8 mouse cellular contexts compared by ENCODE assay signal in the genomic region with DNA sequence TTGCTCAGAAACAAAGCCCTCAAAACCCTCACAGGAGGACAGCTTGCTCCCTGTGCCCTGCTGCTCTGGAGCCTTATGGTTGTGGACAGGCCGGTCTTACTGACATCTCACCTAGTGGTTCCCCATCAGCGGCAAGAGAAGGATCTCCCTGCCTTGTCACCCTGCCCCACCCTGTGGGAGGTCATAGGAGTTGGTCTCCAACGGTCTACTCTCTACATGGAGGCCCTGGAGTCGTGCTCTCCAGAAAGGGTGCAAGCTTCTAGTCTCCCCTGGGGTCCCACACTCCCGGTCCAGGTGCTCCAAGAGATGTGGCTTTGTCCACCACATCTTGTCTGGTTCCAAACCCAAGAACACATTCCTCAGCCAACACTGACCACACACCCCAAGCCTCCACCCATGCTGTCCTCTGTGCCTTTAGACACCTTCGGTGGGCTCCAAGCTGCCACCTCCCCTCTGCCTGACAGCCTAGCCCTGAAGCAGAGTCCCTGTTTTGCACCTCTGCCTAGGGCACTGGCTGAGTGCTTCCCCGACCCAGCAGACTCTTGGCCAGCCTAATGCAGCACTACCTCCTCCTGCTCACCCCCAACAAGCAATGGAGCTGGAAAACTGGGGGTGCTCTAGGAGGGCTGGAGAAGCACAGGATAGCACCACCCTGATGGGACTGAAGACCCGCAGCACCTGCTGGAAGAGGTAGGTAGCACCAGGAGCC. TPM values are rescaled to one million over a fixed set of nuclear protein-coding genes. Genes with fewer than 3 reads are reported as not detected.
DNase-seq lines count a peak whose midpoint lies in the region; ATAC-seq and TF ChIP-seq lines count a peak whose summit lies in the region.

No protein-coding gene starts in this region.

- no peak overlapping the region for H3K27ac ChIP-seq in heart, embryonic 11.5 days (ENCODE audit: low read depth, low read length)
- peak overlapping the region; percentile 98 for H3K27ac ChIP-seq in hindbrain, embryonic 10.5 days
- peak overlapping the region; percentile 90 for H3K27ac ChIP-seq in midbrain, embryonic 13.5 days

- peaks cover 27% of the 10 kb centered on the region for H3K4me1 ChIP-seq in heart, embryonic 11.5 days (ENCODE audit: control insufficient read depth, insufficient read depth, low read length)
- peaks cover 63% of the 10 kb centered on the region for H3K4me1 ChIP-seq in G1E (ENCODE audit: insufficient read depth, low read depth, low read length)
- peaks cover 68% of the 10 kb centered on the region for H3K4me1 ChIP-seq in hindbrain, embryonic 10.5 days (replicated peaks)
- peaks cover 62% of the 10 kb centered on the region for H3K4me1 ChIP-seq in midbrain, embryonic 13.5 days (replicated peaks)

- no peak for DNase-seq in heart, adult 8-10 months (ENCODE audit: low spot score)
- DNase-seq in G1E (ENCODE audit: low spot score): peak; percentile 67
- peak; percentile 23 for DNase-seq in hindbrain, embryonic 10.5 days (ENCODE audit: low spot score)
- no peak for DNase-seq in right cerebral cortex, postnatal 14 days
- no peak for DNase-seq in adrenal gland, adult 2 months
- DNase-seq in embryo, embryonic 10.5 days (ENCODE audit: low spot score): no peak

- H3K27me3 ChIP-seq in heart, embryonic 11.5 days (ENCODE audit: control insufficient read depth, insufficient read depth, low read length): 0 out of 2 replicates have a peak, but pooled peaks cover 8% of the 10 kb centered on the region
- peaks cover 25% of the 10 kb centered on the region for H3K27me3 ChIP-seq in G1E (ENCODE audit: insufficient read depth, low read length)
- H3K27me3 ChIP-seq in hindbrain, embryonic 10.5 days (ENCODE audit: insufficient read depth, poor library complexity, severe bottlenecking): peaks cover 20% of the 10 kb centered on the region
- peaks cover 15% of the 10 kb centered on the region for H3K27me3 ChIP-seq in midbrain, embryonic 13.5 days

- H3K9me3 ChIP-seq in heart, embryonic 11.5 days (replicated peaks; ENCODE audit: control insufficient read depth, low read length): no peaks in the 10 kb centered on the region
- H3K9me3 ChIP-seq in G1E (replicated peaks): no peaks in the 10 kb centered on the region
- no peaks in the 10 kb centered on the region for H3K9me3 ChIP-seq in hindbrain, embryonic 10.5 days
- H3K9me3 ChIP-seq in midbrain, embryonic 13.5 days: no peaks in the 10 kb centered on the region

- peak overlapping the region; percentile 94 for H3K9ac ChIP-seq in heart, embryonic 11.5 days (ENCODE audit: low read depth, low read length)
- H3K9ac ChIP-seq in midbrain, embryonic 13.5 days (replicated peaks): peak overlapping the region; percentile 100

- H3K4me3 ChIP-seq in heart, embryonic 11.5 days (ENCODE audit: low read depth, low read length): peak overlapping the region; percentile 94
- peak overlapping the region; percentile 81 for H3K4me3 ChIP-seq in G1E (ENCODE audit: low read depth, low read length)
- peak overlapping the region; percentile 90 for H3K4me3 ChIP-seq in hindbrain, embryonic 10.5 days
- H3K4me3 ChIP-seq in midbrain, embryonic 13.5 days (replicated peaks): peak overlapping the region; percentile 100

- ATAC-seq in heart, embryonic 11.5 days (replicated peaks; ENCODE audit: insufficient number of reproducible peaks, low FRiP score, low TSS enrichment): no peak
- peak; percentile 78 for ATAC-seq in G1E (ENCODE audit: extremely low read depth, insufficient number of reproducible peaks, low FRiP score, poor library complexity, severe bottlenecking)
- ATAC-seq in midbrain, embryonic 13.5 days: peak; percentile 8; the same call in 1 of the 2 replicates

- no peak for TF ChIP-seq CTCF in G1E (IDR thresholded peaks at IDR 0.05; ENCODE audit: low read depth, low read length)

- peaks cover 6% of the 10 kb centered on the region for H3K36me3 ChIP-seq in heart, embryonic 11.5 days (ENCODE audit: control insufficient read depth, insufficient read depth, low read length)
- peaks cover 40% of the 10 kb centered on the region for H3K36me3 ChIP-seq in G1E (replicated peaks)
- H3K36me3 ChIP-seq in hindbrain, embryonic 10.5 days: peaks cover 25% of the 10 kb centered on the region
- peaks cover 16% of the 10 kb centered on the region for H3K36me3 ChIP-seq in midbrain, embryonic 13.5 days

- WGBS in heart, embryonic 11.5 days (ENCODE audit: insufficient replicate concordance): 51% methylated on average over 8 of the region's 8 CpGs
- 48% methylated on average over 8 of the region's 8 CpGs for WGBS in hindbrain, embryonic 10.5 days
- 42% methylated on average over 8 of the region's 8 CpGs for WGBS in midbrain, embryonic 13.5 days

- H3K4me2 ChIP-seq in heart, embryonic 11.5 days: peak overlapping the region; percentile 93
- peak overlapping the region; percentile 96 for H3K4me2 ChIP-seq in midbrain, embryonic 13.5 days (replicated peaks)

RNA-seq across cellular contexts. Expression of gene Plxna1, which starts 1.6 kb away (rescaled TPM):
- 8.9 and 9.9 TPM in 2 replicates for polyA plus RNA-seq in heart, embryonic 11.5 days (2014; fragmentation: Nextera tagmentation; extraction: Ambion mirVana)
- total RNA-seq in heart, adult 8-10 months (2022): 10 to 100 TPM; 15.9 to 28.7 (median 20.2) TPM
- 11.1 and 12.1 TPM in 2 replicates for total RNA-seq in G1E (2014; fragmentation: Nextera tagmentation)
- 5.9 and 7.8 TPM in 2 replicates for total RNA-seq in G1E (2017)
- polyA plus RNA-seq in G1E (2012): 13.4 and 17.0 TPM in 2 replicates
- polyA plus RNA-seq in hindbrain, embryonic 10.5 days (2016; fragmentation: Nextera tagmentation; extraction: Ambion mirVana): 29.1 and 35.5 TPM in 2 replicates
- polyA plus RNA-seq in midbrain, embryonic 13.5 days (2015; fragmentation: Nextera tagmentation; extraction: Ambion mirVana): 53.1 and 69.4 TPM in 2 replicates
- 100 to 1,000 TPM in 1 of 2 experiments, 10 to 100 TPM in 1; 56.1 to 127 TPM for total RNA-seq in adrenal gland, adult 2 months (2021)
- polyA plus RNA-seq in adrenal gland, adult 2 months (2012; rRNA removed): 71.8 and 101 TPM in 2 replicates

Comparison
In these comparisons a context has a peak if more than half of its experiments do, and no peak if none do; other contexts are left out.
1. DNase-seq: peak in G1E (single experiment) and hindbrain, embryonic 10.5 days (single experiment); none in heart, adult 8-10 months (single experiment), right cerebral cortex, postnatal 14 days (single experiment), adrenal gland, adult 2 months (single experiment) and embryo, embryonic 10.5 days (single experiment).
2. Peak in every context shown above with its lines, with median percentiles within 50 percentile points of each other: H3K4me3 ChIP-seq.